Mouse (Mus musculus) ZHBTc4 (cell line): Measurements from ENCODE around the gene Arhgef18.

Source experiments
- DNase-seq: peaks from one replicate; pipeline ENCODE4 v3.0.0-alpha.2; 2011; ENCODE audit warnings: low read depth, low spot score

Arhgef18 gene

DNA sequence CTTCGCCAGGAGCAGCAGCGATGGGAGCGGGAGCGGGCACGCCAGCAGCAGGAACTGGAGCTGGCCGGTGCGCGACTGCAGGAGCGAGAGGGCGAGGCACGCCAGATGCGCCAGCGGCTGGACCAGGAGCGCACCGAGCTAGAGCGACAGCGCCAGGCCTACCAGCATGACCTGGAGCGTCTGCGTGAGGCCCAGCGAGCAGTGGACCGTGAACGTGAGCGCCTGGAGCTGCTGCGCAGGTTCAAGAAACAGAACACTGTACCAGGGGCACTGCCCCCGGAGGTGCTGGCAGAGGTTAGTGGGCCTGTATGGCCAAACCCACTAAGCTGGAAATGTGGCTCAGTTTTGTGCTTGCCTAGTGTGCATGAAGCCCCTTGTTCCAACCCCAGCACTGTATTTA lies 59.2 kb downstream of the Arhgef18 start:
- peak; percentile 54 for DNase-seq

GRCm38 (mm10) chr8:3463248-3463647 lies 70.4 kb downstream of the Arhgef18 start:
- no peak for DNase-seq

- DNase-seq = peak; percentile 77
These were observed 71.5 kb downstream of the Arhgef18 start for GRCm38 (mm10) chr8:3464309-3464708.

- peak; percentile 98 for DNase-seq
These were observed 74.4 kb downstream of the Arhgef18 start, which contains the start of gene Pex11g for GRCm38 (mm10) chr8:3467006-3467885. Gene Pex11g, minus strand, starts transcription at chr8:3467680.

DNA sequence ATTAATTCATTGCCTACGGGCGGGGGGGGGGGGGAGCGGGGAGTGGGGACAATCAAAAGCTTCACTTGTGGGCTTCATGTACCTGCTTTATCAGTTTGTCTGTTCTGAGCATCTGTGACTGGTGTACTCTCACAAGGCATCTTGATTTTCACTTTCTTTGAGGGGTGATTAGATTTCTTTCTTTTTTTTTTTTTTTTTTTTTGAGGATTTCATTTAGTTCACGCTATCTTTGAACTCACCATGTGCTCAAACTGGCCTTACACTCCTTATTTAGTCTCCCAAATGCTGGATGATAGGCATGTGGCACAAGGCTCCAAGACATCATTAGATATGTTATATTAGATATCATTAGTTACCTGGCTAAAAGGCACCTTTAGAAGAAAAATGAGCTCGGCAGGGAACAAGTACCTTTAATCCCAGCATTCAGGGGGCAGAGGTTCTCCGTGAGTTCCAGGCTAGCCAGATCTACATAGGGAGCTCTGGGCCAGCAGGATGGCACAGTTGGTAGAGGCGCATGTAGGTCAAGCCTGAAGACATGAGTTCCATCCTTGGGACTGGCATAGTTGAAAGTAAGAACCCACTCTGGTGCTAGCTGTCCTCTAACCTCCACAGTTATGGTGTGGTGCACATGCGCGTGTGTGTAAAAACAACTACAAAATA lies 75.2 kb downstream of the Arhgef18 start:
- no peak for DNase-seq

GRCm38 (mm10) chr8:3468838-3469237 lies 76.0 kb downstream of the Arhgef18 start:
- peak; percentile 39 for DNase-seq

DNA sequence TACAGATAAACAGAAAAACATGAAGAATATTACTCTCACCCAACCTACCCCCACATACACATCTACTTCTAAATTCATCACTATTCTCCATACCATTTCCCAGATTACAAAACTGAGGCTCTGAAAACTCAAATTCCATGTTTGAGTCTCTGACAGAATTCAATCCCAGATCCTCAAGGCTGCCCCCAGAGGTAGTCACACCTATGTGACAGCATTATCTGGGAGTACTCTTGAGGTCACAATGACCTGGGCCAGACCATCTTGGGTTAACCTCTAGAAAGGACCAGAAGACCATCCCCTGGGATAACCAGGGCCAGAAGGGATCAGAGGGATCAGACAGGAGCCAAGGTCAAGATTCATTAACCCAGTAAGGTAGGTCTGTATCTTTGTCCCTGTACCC lies 77.8 kb downstream of the Arhgef18 start, which contains the start of gene Tex45:
Tex45 (plus strand) TSS at position 301 of the 400 bp plus-strand sequence.
- no peak for DNase-seq

DNA sequence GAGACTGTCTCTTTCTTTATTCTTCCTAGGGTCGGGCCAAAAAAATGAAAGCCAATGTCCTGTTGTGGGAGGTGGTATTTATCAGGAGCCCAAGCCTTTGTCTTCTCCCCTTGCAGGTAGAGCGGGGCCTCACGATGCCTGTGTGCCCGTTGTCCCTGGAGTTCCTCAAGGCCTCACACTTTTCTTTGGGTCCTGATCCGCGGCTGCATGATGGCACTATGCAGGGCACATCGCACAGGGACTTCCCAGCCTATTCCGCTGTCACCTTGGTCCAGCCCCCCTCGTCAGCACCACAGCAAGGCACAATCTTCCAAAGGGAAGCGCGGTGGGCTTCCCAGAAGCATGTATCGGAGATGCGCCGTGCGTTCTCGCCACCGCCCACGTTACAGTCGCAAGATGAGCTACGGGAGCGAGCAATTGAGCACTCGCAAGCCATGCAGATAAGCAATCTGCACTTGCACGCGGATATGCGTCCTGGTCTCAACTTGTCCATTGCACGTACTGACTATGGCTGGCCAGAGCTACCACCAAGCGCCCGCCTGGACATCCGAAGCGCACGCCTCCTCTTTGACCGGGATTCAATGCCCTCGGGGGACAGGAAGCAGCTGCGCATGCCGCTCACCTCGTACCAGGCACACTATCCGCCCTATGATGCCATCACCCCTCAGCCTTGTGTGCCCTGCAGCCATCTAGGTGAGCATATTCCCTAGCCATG lies 83.1 kb downstream of the Arhgef18 start:
- peak; percentile 26 for DNase-seq

DNA sequence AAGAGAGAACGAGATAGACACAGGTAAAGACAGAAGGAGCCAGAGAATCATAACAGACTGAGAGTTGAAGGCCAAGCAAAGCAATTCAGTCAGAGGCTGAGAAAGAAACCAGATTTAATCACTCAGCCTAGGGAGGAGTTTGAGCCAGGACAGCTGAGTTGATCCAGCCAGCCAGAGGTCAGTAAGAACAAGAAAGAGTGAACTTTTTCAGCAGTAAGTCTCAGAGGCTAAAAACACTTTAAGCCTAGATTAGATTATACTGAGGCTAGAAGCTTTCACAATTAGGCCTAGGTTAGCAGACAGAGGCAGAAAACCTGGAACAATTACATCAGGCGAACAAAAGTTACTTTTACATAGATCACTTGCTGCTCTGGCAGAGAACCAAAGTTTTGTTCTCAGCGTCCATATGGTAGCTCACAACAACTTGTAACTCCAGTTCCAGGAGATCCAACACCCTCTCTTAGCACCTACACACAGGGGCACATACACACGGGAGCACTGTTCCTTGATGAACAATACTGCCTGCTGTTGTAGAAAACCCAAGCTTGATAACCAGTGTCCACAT lies 87.5 kb downstream of the Arhgef18 start:
- no peak for DNase-seq

DNA sequence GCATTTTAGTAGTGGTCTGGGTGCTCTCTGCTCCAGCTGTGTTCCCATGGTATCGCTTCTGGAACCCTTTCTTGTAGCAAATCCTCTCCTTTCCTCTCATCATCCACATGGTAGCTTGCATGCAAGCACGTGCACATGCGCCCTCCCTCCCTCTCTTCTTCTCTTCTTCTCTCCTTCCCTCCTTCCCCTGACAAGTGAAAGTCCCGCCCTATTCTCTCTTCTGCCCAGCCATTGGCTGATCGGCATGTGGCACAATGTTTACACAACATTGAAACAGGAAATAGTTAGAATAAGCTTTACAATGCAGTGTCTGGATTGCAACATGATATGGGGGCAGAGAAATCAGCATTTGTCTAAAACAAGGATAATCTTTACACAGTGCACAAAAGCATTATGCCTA lies 88.8 kb downstream of the Arhgef18 start:
- no peak for DNase-seq

GRCm38 (mm10) chr8:3482240-3482740 lies 89.5 kb downstream of the Arhgef18 start:
- no peak for DNase-seq

GRCm38 (mm10) chr8:3483546-3483945 lies 90.7 kb downstream of the Arhgef18 start:
- DNase-seq = no peak

DNA sequence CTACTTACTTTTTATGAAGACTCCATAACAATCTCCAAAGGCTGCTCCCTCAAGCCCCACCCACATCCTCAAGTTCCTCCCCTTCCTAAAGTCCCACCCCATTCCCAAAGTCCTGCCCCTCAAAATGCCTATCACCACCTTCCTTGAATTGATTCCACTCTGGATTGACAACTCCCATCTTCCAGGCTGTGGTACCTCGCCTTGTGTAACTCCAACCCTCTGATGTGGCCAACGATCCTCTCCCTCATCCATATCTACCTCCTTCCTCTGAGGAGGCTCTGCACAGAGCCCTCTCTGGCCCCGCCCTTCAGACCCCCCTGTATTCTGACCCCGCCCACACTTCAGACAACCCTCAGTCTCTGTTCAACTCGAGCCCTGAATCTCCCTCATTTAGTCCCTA lies 92.4 kb downstream of the Arhgef18 start:
- peak; percentile 64 for DNase-seq

- DNase-seq = peak; percentile 64
These were observed 100.4 kb downstream of the Arhgef18 start, which contains the start of gene Zfp358 for GRCm38 (mm10) chr8:3492901-3493844. Gene Zfp358, plus strand, starts transcription at chr8:3493138.

- no peak for DNase-seq
These were observed 101.0 kb downstream of the Arhgef18 start for GRCm38 (mm10) chr8:3493845-3494208.

DNA sequence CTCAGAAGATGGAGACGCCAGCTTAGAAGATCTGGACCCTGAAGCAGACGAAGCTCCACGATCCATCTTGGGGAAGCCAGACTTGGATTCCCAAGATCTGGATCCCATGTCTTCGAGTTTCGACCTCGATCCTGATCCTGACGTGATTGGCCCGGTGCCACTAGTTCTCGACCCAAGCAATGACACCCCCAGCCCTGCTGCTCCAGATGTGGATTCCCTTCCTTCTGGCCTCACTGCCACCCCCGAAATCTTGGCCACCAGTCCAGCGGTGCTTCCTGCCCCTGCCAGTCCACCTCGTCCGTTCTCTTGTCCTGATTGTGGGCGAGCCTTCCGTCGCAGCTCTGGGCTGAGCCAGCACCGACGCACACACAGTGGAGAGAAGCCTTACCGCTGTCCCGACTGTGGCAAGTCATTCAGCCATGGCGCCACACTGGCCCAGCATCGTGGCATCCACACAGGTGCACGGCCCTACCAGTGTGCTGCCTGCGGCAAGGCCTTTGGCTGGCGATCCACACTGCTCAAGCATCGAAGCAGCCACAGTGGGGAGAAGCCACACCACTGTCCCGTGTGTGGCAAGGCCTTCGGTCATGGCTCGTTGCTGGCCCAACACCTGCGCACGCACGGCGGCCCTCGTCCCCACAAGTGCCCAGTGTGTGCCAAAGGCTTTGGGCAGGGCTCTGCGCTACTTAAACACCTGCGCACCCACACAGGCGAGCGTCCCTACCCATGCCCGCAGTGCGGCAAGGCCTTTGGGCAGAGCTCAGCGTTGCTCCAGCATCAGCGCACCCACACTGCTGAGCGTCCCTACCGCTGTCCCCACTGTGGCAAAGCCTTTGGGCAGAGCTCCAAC lies 103.0 kb downstream of the Arhgef18 start:
- DNase-seq = peak; percentile 35

- DNase-seq = peak; percentile 56
These were observed 103.6 kb downstream of the Arhgef18 start for GRCm38 (mm10) chr8:3496428-3496748.

- no peak for DNase-seq
These were observed 105.8 kb downstream of the Arhgef18 start for GRCm38 (mm10) chr8:3498583-3498982.

- DNase-seq = no peak
These were observed 106.9 kb downstream of the Arhgef18 start for GRCm38 (mm10) chr8:3499751-3500150.
